Mouse (Mus musculus) lung, postnatal 0 days (tissue): ENCODE measurements around the gene Acad11.

ENCODE experiments used
- CTCF ChIP-seq: IDR thresholded peaks from 2 replicates; pipeline ENCODE4 v1.5.1; 2016; ENCODE audit warnings: antibody characterized with exemption, mild to moderate bottlenecking
- EP300 ChIP-seq: IDR thresholded peaks from 2 replicates; pipeline ENCODE4 v1.6.1; 2016; ENCODE audit warnings: antibody characterized with exemption, mild to moderate bottlenecking, control low read depth

DNA sequence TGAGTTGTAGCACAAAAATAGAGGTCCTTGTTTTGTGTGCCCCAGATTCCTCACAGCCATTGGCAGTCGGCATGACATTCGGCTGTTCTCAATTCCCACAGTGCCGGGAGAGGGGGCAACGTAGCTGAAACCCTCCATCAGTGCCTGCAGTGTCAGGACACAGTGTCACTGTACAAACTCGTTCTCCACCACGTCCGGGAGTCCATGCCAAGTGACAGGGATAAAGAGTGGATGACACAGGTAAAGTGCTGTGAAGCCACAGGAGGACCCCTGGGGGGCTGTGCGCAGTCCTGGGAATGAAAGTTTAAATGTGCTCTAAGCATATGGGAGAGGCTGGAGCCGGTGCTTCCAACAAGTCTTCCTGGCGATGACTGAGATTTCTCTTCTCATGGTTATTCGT lies 33.3 kb upstream of the Acad11 start:
- TF ChIP-seq CTCF (no peak), EP300 (no peak)
